Mouse (Mus musculus) v-Abl transformed pro-B cells (cell line): ENCODE data around the gene Wipf1.

ENCODE experiments used
- in situ Hi-C, 2 experiments: fragments of 400-800 bp; cut with MboI; formaldehyde crosslinking; loops; one replicate each; pipeline ENCODE4 v1.15.1; 2025; ENCODE audit not compliant: unreplicated experiment in 2 of 2

The Wipf1 gene

GRCm38 (mm10) chr2:73484561-73485235 is 44.8 kb downstream of the Wipf1 start:
- in situ Hi-C loops, result loop anchor here (5.0 to 25.0 kb wide), 4 partner anchors 32 to 253 kb away; no protein-coding TSS in a partner anchor

GRCm38 (mm10) chr2:73478805-73479204 is 50.7 kb downstream of the Wipf1 start:
- in situ Hi-C loops, result loop anchor here in 1 of 2 experiments (25.0 kb wide), 1 partner anchor 258 kb away; no protein-coding TSS in a partner anchor

- in situ Hi-C loops, result loop anchor here in 1 of 2 experiments (25.0 kb wide), 1 partner anchor 260 kb away; no protein-coding TSS in a partner anchor
These were observed 52.0 kb downstream of the Wipf1 start for GRCm38 (mm10) chr2:73477501-73477900.

GRCm38 (mm10) chr2:73475519-73475918 is 54.0 kb downstream of the Wipf1 start:
- in situ Hi-C loops, result loop anchor here in 1 of 2 experiments (25.0 kb wide), 1 partner anchor 262 kb away; no protein-coding TSS in a partner anchor

GRCm38 (mm10) chr2:73472130-73472529 is 57.4 kb downstream of the Wipf1 start:
- in situ Hi-C loops, result loop anchor here in 1 of 2 experiments (25.0 kb wide), 1 partner anchor 265 kb away; no protein-coding TSS in a partner anchor

- in situ Hi-C loops, result loop anchor here in 1 of 2 experiments (25.0 kb wide), 1 partner anchor 267 kb away; no protein-coding TSS in a partner anchor
These were observed 59.3 kb downstream of the Wipf1 start for GRCm38 (mm10) chr2:73470146-73470630.

GRCm38 (mm10) chr2:73469552-73469951 is 60.0 kb downstream of the Wipf1 start:
- in situ Hi-C loops, result loop anchor here in 1 of 2 experiments (25.0 kb wide), 1 partner anchor 268 kb away; no protein-coding TSS in a partner anchor

- in situ Hi-C loops, result loop anchor here in 1 of 2 experiments (25.0 kb wide), 1 partner anchor 268 kb away; no protein-coding TSS in a partner anchor
These were observed 60.5 kb downstream of the Wipf1 start for GRCm38 (mm10) chr2:73468993-73469392.

GRCm38 (mm10) chr2:73467071-73467851 is 62.3 kb downstream of the Wipf1 start:
- in situ Hi-C loops, result loop anchor here in 1 of 2 experiments (25.0 kb wide), 1 partner anchor 270 kb away; no protein-coding TSS in a partner anchor

GRCm38 (mm10) chr2:73466481-73466880 is 63.1 kb downstream of the Wipf1 start:
- in situ Hi-C loops, result loop anchor here in 1 of 2 experiments (25.0 kb wide), 1 partner anchor 271 kb away; no protein-coding TSS in a partner anchor

- in situ Hi-C loops, result loop anchor here in 1 of 2 experiments (25.0 kb wide), 1 partner anchor 274 kb away; no protein-coding TSS in a partner anchor
These were observed 65.9 kb downstream of the Wipf1 start for GRCm38 (mm10) chr2:73463431-73464194.

GRCm38 (mm10) chr2:73462757-73463339 is 66.7 kb downstream of the Wipf1 start:
- in situ Hi-C loops, result loop anchor here in 1 of 2 experiments (25.0 kb wide), 1 partner anchor 274 kb away; no protein-coding TSS in a partner anchor

GRCm38 (mm10) chr2:73462265-73462664 is 67.3 kb downstream of the Wipf1 start:
- in situ Hi-C loops, result loop anchor here in 1 of 2 experiments (25.0 kb wide), 1 partner anchor 275 kb away; no protein-coding TSS in a partner anchor

- in situ Hi-C loops, result loop anchor here in 1 of 2 experiments (25.0 kb wide), 1 partner anchor 277 kb away; no protein-coding TSS in a partner anchor
These were observed 69.4 kb downstream of the Wipf1 start for GRCm38 (mm10) chr2:73460168-73460567.

- in situ Hi-C loops, result loop anchor here in 1 of 2 experiments (5.0 to 25.0 kb wide), 2 partner anchors 68 to 278 kb away; partner anchors contain the start of gene Wipf1
These were observed 69.9 kb downstream of the Wipf1 start for GRCm38 (mm10) chr2:73459607-73460153.

- in situ Hi-C loops, result loop anchor here in 1 of 2 experiments (5.0 to 25.0 kb wide), 2 partner anchors 70 to 280 kb away; partner anchors contain the start of gene Wipf1
These were observed 72.6 kb downstream of the Wipf1 start for GRCm38 (mm10) chr2:73456886-73457285.

- in situ Hi-C loops, result loop anchor here in 1 of 2 experiments (5.0 to 25.0 kb wide), 2 partner anchors 71 to 281 kb away; partner anchors contain the start of gene Wipf1
These were observed 73.4 kb downstream of the Wipf1 start for GRCm38 (mm10) chr2:73456154-73456553.

GRCm38 (mm10) chr2:73455541-73455940 is 74.0 kb downstream of the Wipf1 start:
- in situ Hi-C loops, result loop anchor here in 1 of 2 experiments (5.0 to 25.0 kb wide), 2 partner anchors 72 to 282 kb away; partner anchors contain the start of gene Wipf1
